ENCODE assay signal across 9 mouse cellular contexts in the genomic region with DNA sequence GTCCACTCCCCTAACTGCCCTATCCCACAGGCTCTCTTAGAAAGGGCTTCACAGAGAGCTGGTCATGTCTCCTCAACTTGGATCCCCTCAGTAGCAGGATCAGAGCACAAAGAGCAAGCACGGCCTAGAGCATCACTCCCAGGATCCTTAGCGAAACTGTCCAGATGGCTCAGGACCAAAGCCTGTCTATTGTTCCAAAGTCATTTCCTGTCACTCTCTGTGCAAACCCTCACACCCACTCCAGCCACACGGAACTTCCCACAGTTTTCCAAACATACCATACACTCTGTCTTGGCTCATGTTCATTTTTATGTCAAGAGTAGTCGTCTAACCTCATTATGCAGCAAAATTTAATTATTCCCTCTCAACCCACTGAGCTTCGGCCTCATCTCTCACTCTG. TPM values are rescaled to one million over a fixed set of nuclear protein-coding genes. Genes with fewer than 3 reads are reported as not detected.
DNase-seq lines count a peak whose midpoint lies in the region; ATAC-seq and TF ChIP-seq lines count a peak whose summit lies in the region.
"Had no signal": no experiment of that assay in that cellular context is flagged by ENCODE, and none has a peak within 500 bp of the region (broad histone marks: within the 10 kb centered on the region; RNA-seq: fewer than 3 reads in every experiment).

No protein-coding gene starts in this region.

- no peak overlapping the region for H3K4me2 ChIP-seq in liver, embryonic 11.5 days
- H3K4me2 ChIP-seq in kidney, embryonic 16.5 days (replicated peaks; ENCODE audit: low read depth, low read length), result no peak overlapping the region
- H3K4me2 ChIP-seq: midbrain, embryonic 12.5 days had no signal

- intact Hi-C loops in gastrocnemius, postnatal 36 days (cut with DNase I), result no loop called here

- H3K4me1 ChIP-seq in liver, adult 2 months (ENCODE audit: control insufficient read depth, insufficient read depth, low read length), result peaks cover 8% of the 10 kb centered on the region
- peaks cover 19% of the 10 kb centered on the region; the same call in 1 of the 2 replicates for H3K4me1 ChIP-seq in liver, embryonic 11.5 days (replicated peaks; ENCODE audit: control insufficient read depth, insufficient read depth, low read length)
- H3K4me1 ChIP-seq in heart, embryonic 10.5 days, result peaks cover 68% of the 10 kb centered on the region
- peaks cover 32% of the 10 kb centered on the region for H3K4me1 ChIP-seq in kidney, embryonic 16.5 days (ENCODE audit: insufficient read depth, low read length)
- H3K4me1 ChIP-seq: midbrain, embryonic 12.5 days had no signal

- peaks cover 5% of the 10 kb centered on the region; the same call in 1 of the 2 replicates for H3K79me2 ChIP-seq in liver, adult 2 months (ENCODE audit: control insufficient read depth, insufficient read depth, low read length)

- TF ChIP-seq POLR2A in liver, adult 2 months (IDR thresholded peaks at IDR 0.05; ENCODE audit: extremely low read depth, insufficient read depth, low read length), result no peak

- 56% methylated on average over 5 of the region's 5 CpGs for WGBS in liver, adult 2 months
- WGBS in liver, embryonic 11.5 days, result 66% methylated on average over 5 of the region's 5 CpGs
- WGBS in heart, embryonic 10.5 days, result 62% methylated on average over 5 of the region's 5 CpGs
- WGBS in kidney, embryonic 16.5 days, result 31% methylated on average over 5 of the region's 5 CpGs

- H3K4me3 ChIP-seq in liver, adult 2 months (ENCODE audit: insufficient read depth, low read depth, low read length), result no peak overlapping the region
- no peak overlapping the region for H3K4me3 ChIP-seq in liver, embryonic 11.5 days (ENCODE audit: low read depth, low read length)
- H3K4me3 ChIP-seq in heart, embryonic 10.5 days, result no peak overlapping the region
- no peak overlapping the region for H3K4me3 ChIP-seq in kidney, embryonic 16.5 days (ENCODE audit: low read length)
- H3K4me3 ChIP-seq: midbrain, embryonic 12.5 days had no signal

- no peaks in the 10 kb centered on the region for H3K9me3 ChIP-seq in liver, embryonic 11.5 days (ENCODE audit: control insufficient read depth, low read length)
- no peaks in the 10 kb centered on the region for H3K9me3 ChIP-seq in heart, embryonic 10.5 days
- H3K9me3 ChIP-seq in kidney, embryonic 16.5 days (ENCODE audit: low read length), result no peaks in the 10 kb centered on the region
- H3K9me3 ChIP-seq: midbrain, embryonic 12.5 days had no signal

- no peak for DNase-seq in liver, adult 2 months (ENCODE audit: extremely low read depth, low read depth, low spot score)
- DNase-seq in liver, embryonic 11.5 days (ENCODE audit: low spot score), result no peak
- no peak for DNase-seq in heart, embryonic 10.5 days (ENCODE audit: low spot score)
- DNase-seq in lung, postnatal 4 days, result peak; percentile 67 to 71
- DNase-seq in layer of hippocampus, adult 9-11 months, result no peak
- DNase-seq in gastrocnemius, postnatal 36 days, result no peak

- TF ChIP-seq CTCF in liver, adult 2 months (IDR thresholded peaks at IDR 0.05; ENCODE audit: low read depth, low read length), result no peak

- peak overlapping the region; percentile 18; the same call in 1 of the 2 replicates for H3K27ac ChIP-seq in liver, adult 2 months (replicated peaks; ENCODE audit: insufficient read depth, low read depth, low read length)
- no peak overlapping the region for H3K27ac ChIP-seq in liver, embryonic 11.5 days (ENCODE audit: low read depth, low read length)
- H3K27ac ChIP-seq in heart, embryonic 10.5 days, result 0 out of 2 replicates have a peak overlapping the region, but pooled peaks have one; percentile 5
- peak overlapping the region; percentile 75 for H3K27ac ChIP-seq in kidney, embryonic 16.5 days (ENCODE audit: low read length)
- H3K27ac ChIP-seq: midbrain, embryonic 12.5 days had no signal

- no peaks in the 10 kb centered on the region for H3K36me3 ChIP-seq in liver, adult 2 months (ENCODE audit: control insufficient read depth, insufficient read depth, low read length)
- no peaks in the 10 kb centered on the region for H3K36me3 ChIP-seq in liver, embryonic 11.5 days (ENCODE audit: control insufficient read depth, insufficient read depth, low read length)
- H3K36me3 ChIP-seq in heart, embryonic 10.5 days, result no peaks in the 10 kb centered on the region
- no peaks in the 10 kb centered on the region for H3K36me3 ChIP-seq in kidney, embryonic 16.5 days (ENCODE audit: insufficient read depth, low read length)
- H3K36me3 ChIP-seq: midbrain, embryonic 12.5 days had no signal

- no peaks in the 10 kb centered on the region for H3K27me3 ChIP-seq in liver, adult 2 months (ENCODE audit: control insufficient read depth, insufficient read depth, low read length)
- no peaks in the 10 kb centered on the region for H3K27me3 ChIP-seq in liver, embryonic 11.5 days (replicated peaks; ENCODE audit: control insufficient read depth, insufficient read depth, low read length)
- H3K27me3 ChIP-seq in heart, embryonic 10.5 days (ENCODE audit: insufficient read depth, poor library complexity, severe bottlenecking), result no peaks in the 10 kb centered on the region
- H3K27me3 ChIP-seq in kidney, embryonic 16.5 days (ENCODE audit: insufficient read depth, low read length), result no peaks in the 10 kb centered on the region
- H3K27me3 ChIP-seq: midbrain, embryonic 12.5 days had no signal

- no peak overlapping the region for H3K9ac ChIP-seq in liver, adult 2 months (ENCODE audit: low read depth, low read length)
- no peak overlapping the region for H3K9ac ChIP-seq in liver, embryonic 11.5 days (ENCODE audit: low read depth, low read length)
- H3K9ac ChIP-seq in kidney, embryonic 16.5 days (replicated peaks; ENCODE audit: low read length), result no peak overlapping the region
- H3K9ac ChIP-seq: midbrain, embryonic 12.5 days had no signal

- ATAC-seq in liver, embryonic 11.5 days (replicated peaks; ENCODE audit: low FRiP score), result no peak
- ATAC-seq in kidney, embryonic 16.5 days (ENCODE audit: low FRiP score, low TSS enrichment), result peak; percentile 50; the same call in 1 of the 2 replicates
- no peak for ATAC-seq in activated CD4-positive, CD25-positive, alpha-beta regulatory T cell, adult 4 months

RNA-seq across cellular contexts. Expression of gene Rbms1, which starts 40.6 kb away (rescaled TPM):
- 25.8 and 33.2 TPM in 2 replicates for total RNA-seq in liver, adult 2 months (2014; rRNA removed)
- 34.0 and 54.6 TPM in 2 replicates for polyA plus RNA-seq in liver, adult 2 months (2012; rRNA removed)
- polyA plus RNA-seq in liver, embryonic 11.5 days (2014; fragmentation: Nextera tagmentation; extraction: Ambion mirVana), result 71.4 and 80.8 TPM in 2 replicates
- 124 and 146 TPM in 2 replicates for polyA plus RNA-seq in heart, embryonic 10.5 days (2016; fragmentation: Nextera tagmentation; extraction: Ambion mirVana)
- polyA plus RNA-seq in kidney, embryonic 16.5 days (2015; fragmentation: Nextera tagmentation; extraction: Ambion mirVana), result 112 and 130 TPM in 2 replicates
- 10 to 100 TPM; 17.8 to 20.1 TPM for total RNA-seq in gastrocnemius, postnatal 36 days (2021)
- polyA plus RNA-seq in activated CD4-positive, CD25-positive, alpha-beta regulatory T cell, adult 4 months (2017; shearing (Covaris generic)), result 10 to 100 TPM; 15.3 to 29.9 TPM

Comparison
In these comparisons a context has a peak if more than half of its experiments do, and no peak if none do; other contexts are left out.
1. DNase-seq: peak in lung, postnatal 4 days (2 of 2); none in liver, adult 2 months (single experiment), liver, embryonic 11.5 days (single experiment), heart, embryonic 10.5 days (single experiment), layer of hippocampus, adult 9-11 months (single experiment) and gastrocnemius, postnatal 36 days (0 of 2).